Mouse (Mus musculus): Measurements from ENCODE around the gene Ppp3ca.

Gene Ppp3ca

GRCm38 (mm10) chr3:136940733-136941601 is 271.0 kb downstream of the Ppp3ca start:
- no peak for DNase-seq

- no peak for DNase-seq
Measured at GRCm38 (mm10) chr3:136941602-136941926, 271.6 kb downstream of the Ppp3ca start.

- no peak for DNase-seq
Measured at GRCm38 (mm10) chr3:136945550-136945949, 275.6 kb downstream of the Ppp3ca start.

- DNase-seq, result no peak
Measured at GRCm38 (mm10) chr3:136946662-136947061, 276.7 kb downstream of the Ppp3ca start.

GRCm38 (mm10) chr3:136948142-136948541 is 278.2 kb downstream of the Ppp3ca start:
- DNase-seq, result no peak

- DNase-seq, result no peak
Measured at GRCm38 (mm10) chr3:136951792-136952191, 281.9 kb downstream of the Ppp3ca start.

GRCm38 (mm10) chr3:136952822-136953221 is 282.9 kb downstream of the Ppp3ca start:
- no peak for DNase-seq

- DNase-seq, result no peak
Measured at GRCm38 (mm10) chr3:136955043-136955442, 285.1 kb downstream of the Ppp3ca start.

- no peak for DNase-seq
Measured at GRCm38 (mm10) chr3:136960314-136960713, 290.4 kb downstream of the Ppp3ca start.

GRCm38 (mm10) chr3:136966786-136967185 is 296.9 kb downstream of the Ppp3ca start:
- no peak for DNase-seq

- peak; percentile 21 for DNase-seq
Measured at GRCm38 (mm10) chr3:136967510-136967909, 297.6 kb downstream of the Ppp3ca start.

GRCm38 (mm10) chr3:136969796-136970195 is 299.9 kb downstream of the Ppp3ca start:
- peak; percentile 69 for DNase-seq

GRCm38 (mm10) chr3:136977859-136978258 is 307.9 kb downstream of the Ppp3ca start:
- DNase-seq, result no peak

- no peak for DNase-seq
Measured at GRCm38 (mm10) chr3:136980915-136981588, 311.1 kb downstream of the Ppp3ca start.

GRCm38 (mm10) chr3:136981589-136981924 is 311.6 kb downstream of the Ppp3ca start:
- no peak for DNase-seq

- no peak for DNase-seq
Measured at GRCm38 (mm10) chr3:136982021-136982420, 312.1 kb downstream of the Ppp3ca start.

- no peak for DNase-seq
Measured at GRCm38 (mm10) chr3:136986096-136986881, 316.4 kb downstream of the Ppp3ca start.

All from layer of hippocampus, adult 9-11 months (tissue).